Mouse (Mus musculus) thymus, adult 2 months (tissue): ENCODE measurements at regions not wholly inside any gene's neighbourhood (a gene's known extent, or its start where the extent isn't known, plus 50 kb on each side); places are given as distances from the start of the nearest gene placed in this dataset.

Source experiments
- DNase-seq: peaks from one replicate; pipeline ENCODE4 v3.0.0; 2021
- H3K27ac ChIP-seq: fragments of 200-500 bp; 2 replicates; pipeline ENCODE4 v1.5.1; 2012; ENCODE audit warnings: low read length, control low read depth; ENCODE audit not compliant: control insufficient read depth, insufficient read depth
- H3K27me3 ChIP-seq: fragments of 200-500 bp; 2 replicates; pipeline ENCODE4 v1.6.1; 2012; ENCODE audit warnings: mild to moderate bottlenecking, low read length, moderate library complexity, mixed read lengths; ENCODE audit not compliant: control insufficient read depth, insufficient read depth
- H3K36me3 ChIP-seq: fragments of 200-500 bp; 2 replicates; pipeline ENCODE4 v1.6.1; 2012; ENCODE audit warnings: mild to moderate bottlenecking, low read length, moderate library complexity; ENCODE audit not compliant: control insufficient read depth, insufficient read depth
- H3K4me1 ChIP-seq: fragments of 200-500 bp; replicated peaks from 2 replicates; pipeline ENCODE4 v1.6.1; 2012; ENCODE audit warnings: low read length; ENCODE audit not compliant: control insufficient read depth, insufficient read depth
- H3K4me3 ChIP-seq: fragments of 200-500 bp; 2 replicates; pipeline ENCODE4 v1.5.1; 2012; ENCODE audit warnings: mild to moderate bottlenecking, low read length, control low read depth, moderate library complexity; ENCODE audit not compliant: control insufficient read depth, insufficient read depth
- CTCF ChIP-seq: fragments of 200-500 bp; IDR thresholded peaks from 2 replicates; pipeline ENCODE4 v1.5.1; 2012; ENCODE audit warnings: mild to moderate bottlenecking, control low read depth, low read length, moderate library complexity, borderline replicate concordance; ENCODE audit not compliant: control insufficient read depth, poor library complexity, insufficient read depth; ENCODE audit errors: extremely low read depth
- POLR2A ChIP-seq: fragments of 200-500 bp; IDR thresholded peaks from 2 replicates; pipeline ENCODE4 v1.6.1; 2012; ENCODE audit warnings: mild to moderate bottlenecking, low read length, control low read depth, moderate library complexity; ENCODE audit not compliant: control insufficient read depth, poor library complexity, insufficient read depth; ENCODE audit errors: extremely low read depth
- WGBS: fragments of 180-500 bp; shearing (Covaris S2); methylation state at CpG from one replicate; pipeline ENCODE4 v1.1.7; 2018; 5-methylcytosine and 5-hydroxymethylcytosine counted together

- H3K27me3 ChIP-seq, result no peaks in the 10 kb centered on the region
- TF ChIP-seq CTCF (no peak), POLR2A (no peak)
- 76% methylated on average over 4 of the region's 4 CpGs for WGBS
- DNase-seq, result no peak
- H3K27ac ChIP-seq, result no peak overlapping the region
- H3K4me3 ChIP-seq, result no peak overlapping the region
- no peaks in the 10 kb centered on the region for H3K36me3 ChIP-seq
- peaks cover 8% of the 10 kb centered on the region for H3K4me1 ChIP-seq
Measured at GRCm38 (mm10) chr12:73478641-73479040, 67.6 kb downstream of the Tmem30b start.

- TF ChIP-seq POLR2A (no peak), CTCF (no peak)
- H3K27me3 ChIP-seq, result no peaks in the 10 kb centered on the region
- no peak for DNase-seq
- H3K36me3 ChIP-seq, result no peaks in the 10 kb centered on the region
- 88% methylated on average over 7 of the region's 7 CpGs for WGBS
- H3K4me1 ChIP-seq, result no peaks in the 10 kb centered on the region; the same call in none of the 2 replicates
- no peak overlapping the region for H3K27ac ChIP-seq
- no peak overlapping the region for H3K4me3 ChIP-seq
Measured at GRCm38 (mm10) chr12:73476421-73476858, 69.8 kb downstream of the Tmem30b start.

GRCm38 (mm10) chr12:73475774-73476173 lies 70.4 kb downstream of the Tmem30b start:
- Histone ChIP-seq H3K36me3 (no peaks in the 10 kb centered on the region), H3K4me1 (no peaks in the 10 kb centered on the region; the same call in none of the 2 replicates), H3K27ac (no peak overlapping the region), H3K27me3 (no peaks in the 10 kb centered on the region), H3K4me3 (no peak overlapping the region)
- WGBS, result 85% methylated on average over 3 of the region's 3 CpGs
- TF ChIP-seq POLR2A (no peak), CTCF (no peak)
- no peak for DNase-seq

GRCm38 (mm10) chr12:73475020-73475419 lies 71.2 kb downstream of the Tmem30b start:
- 18% methylated on average over 5 of the region's 5 CpGs for WGBS
- H3K27me3 ChIP-seq, result no peaks in the 10 kb centered on the region
- no peaks in the 10 kb centered on the region for H3K36me3 ChIP-seq
- no peak for TF ChIP-seq CTCF
- TF ChIP-seq POLR2A, result no peak
- no peak for DNase-seq
- H3K27ac ChIP-seq, result no peak overlapping the region
- H3K4me3 ChIP-seq, result no peak overlapping the region
- no peaks in the 10 kb centered on the region; the same call in none of the 2 replicates for H3K4me1 ChIP-seq

- no peak for DNase-seq
- no peak overlapping the region for H3K4me3 ChIP-seq
- no peaks in the 10 kb centered on the region for H3K36me3 ChIP-seq
- no peak overlapping the region for H3K27ac ChIP-seq
- H3K27me3 ChIP-seq, result no peaks in the 10 kb centered on the region
- no peaks in the 10 kb centered on the region; the same call in none of the 2 replicates for H3K4me1 ChIP-seq
- TF ChIP-seq CTCF, result no peak
- TF ChIP-seq POLR2A, result no peak
- WGBS, result 76% methylated on average over 4 of the region's 4 CpGs
Measured at GRCm38 (mm10) chr12:73473111-73473510, 73.1 kb downstream of the Tmem30b start.

- TF ChIP-seq CTCF, result no peak
- no peak for TF ChIP-seq POLR2A
- 75% methylated on average over 9 of the region's 9 CpGs for WGBS
- DNase-seq, result no peak
- no peaks in the 10 kb centered on the region; the same call in none of the 2 replicates for H3K4me1 ChIP-seq
- no peak overlapping the region for H3K4me3 ChIP-seq
- H3K27me3 ChIP-seq, result no peaks in the 10 kb centered on the region
- H3K36me3 ChIP-seq, result no peaks in the 10 kb centered on the region
- no peak overlapping the region for H3K27ac ChIP-seq
Measured at GRCm38 (mm10) chr12:73471966-73472365, 74.2 kb downstream of the Tmem30b start.

- H3K4me3 ChIP-seq, result no peak overlapping the region
- H3K4me1 ChIP-seq, result no peaks in the 10 kb centered on the region
- no peak for DNase-seq
- no peaks in the 10 kb centered on the region for H3K36me3 ChIP-seq
- H3K27me3 ChIP-seq, result no peaks in the 10 kb centered on the region
- no peak overlapping the region for H3K27ac ChIP-seq
- WGBS, result 91% methylated on average over 7 of the region's 7 CpGs
- no peak for TF ChIP-seq CTCF
- TF ChIP-seq POLR2A, result no peak
Measured at GRCm38 (mm10) chr12:73466484-73466883, 79.7 kb downstream of the Tmem30b start.
